Mouse (Mus musculus): ENCODE measurements around the gene Arl10. TPM values are rescaled to one million over a fixed set of nuclear protein-coding genes. Genes with fewer than 3 reads are reported as not detected.

Gene Arl10
- total and polyA plus RNA-seq, 2 experiments from 2014 or later: 80.2 to 161 TPM

GRCm38 (mm10) chr13:54565594-54566345, 9.0 kb upstream of the Arl10 start:
- H3K36me3 ChIP-seq (ENCODE audit: insufficient read depth, low read length): peaks cover 11% of the 10 kb centered on the region
- ATAC-seq (ENCODE audit: low FRiP score) (peak; percentile 64), DNase-seq (ENCODE audit: low spot score) (peak; percentile 54)
- no peaks in the 10 kb centered on the region for H3K9me3 ChIP-seq (ENCODE audit: low read length)
- no peak overlapping the region for H3K9ac ChIP-seq (replicated peaks; ENCODE audit: low read length, poor library complexity, severe bottlenecking)
- no peaks in the 10 kb centered on the region for H3K27me3 ChIP-seq (ENCODE audit: insufficient read depth, low read length)
- peak overlapping the region; percentile 51 for H3K4me2 ChIP-seq (ENCODE audit: low read depth, low read length, poor library complexity, severe bottlenecking)
- WGBS: 37% methylated on average over 8 of the region's 8 CpGs
- H3K4me1 ChIP-seq (ENCODE audit: insufficient read depth, low read length): no peaks in the 10 kb centered on the region
- H3K4me3 ChIP-seq (ENCODE audit: low read depth, low read length): peak overlapping the region; percentile 94
- peak; percentile 70 for TF ChIP-seq CTCF (IDR thresholded peaks at IDR 0.05)
- H3K27ac ChIP-seq (ENCODE audit: low read depth, low read length): peak overlapping the region; percentile 69; the same call in 1 of the 2 replicates

DNA sequence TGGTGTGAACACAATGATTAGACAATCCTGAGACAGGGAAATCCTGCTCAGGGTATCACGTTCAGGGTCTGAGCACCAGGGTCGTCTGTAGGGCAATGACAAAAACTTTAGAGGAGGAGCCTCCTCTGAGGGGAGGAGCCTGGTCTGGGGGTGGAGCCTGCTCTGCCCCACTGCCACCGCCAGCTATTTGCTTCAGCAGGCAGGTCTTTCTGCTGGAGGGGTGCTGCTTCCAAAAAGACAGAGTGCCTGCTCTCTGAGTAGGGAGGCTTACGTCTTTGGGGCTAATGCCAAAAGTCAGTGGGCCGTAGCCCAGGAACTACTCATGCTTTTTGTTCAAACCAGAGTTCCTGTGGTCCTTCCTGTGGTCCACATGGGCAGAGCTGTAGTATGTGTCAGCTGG, 6.4 kb upstream of the Arl10 start:
- H3K4me3 ChIP-seq (ENCODE audit: low read depth, low read length): no peak overlapping the region
- H3K4me2 ChIP-seq (ENCODE audit: low read depth, low read length, poor library complexity, severe bottlenecking): no peak overlapping the region
- H3K9me3 ChIP-seq (ENCODE audit: low read length): no peaks in the 10 kb centered on the region
- no peaks in the 10 kb centered on the region for H3K36me3 ChIP-seq (ENCODE audit: insufficient read depth, low read length)
- no peak for TF ChIP-seq CTCF (IDR thresholded peaks at IDR 0.05)
- H3K4me1 ChIP-seq (ENCODE audit: insufficient read depth, low read length): no peaks in the 10 kb centered on the region
- ATAC-seq (ENCODE audit: low FRiP score) (no peak), DNase-seq (ENCODE audit: low spot score) (no peak)
- H3K9ac ChIP-seq (replicated peaks; ENCODE audit: low read length, poor library complexity, severe bottlenecking): no peak overlapping the region
- 42% methylated on average over 5 of the region's 5 CpGs for WGBS
- H3K27ac ChIP-seq (ENCODE audit: low read depth, low read length): no peak overlapping the region
- H3K27me3 ChIP-seq (ENCODE audit: insufficient read depth, low read length): no peaks in the 10 kb centered on the region

DNA sequence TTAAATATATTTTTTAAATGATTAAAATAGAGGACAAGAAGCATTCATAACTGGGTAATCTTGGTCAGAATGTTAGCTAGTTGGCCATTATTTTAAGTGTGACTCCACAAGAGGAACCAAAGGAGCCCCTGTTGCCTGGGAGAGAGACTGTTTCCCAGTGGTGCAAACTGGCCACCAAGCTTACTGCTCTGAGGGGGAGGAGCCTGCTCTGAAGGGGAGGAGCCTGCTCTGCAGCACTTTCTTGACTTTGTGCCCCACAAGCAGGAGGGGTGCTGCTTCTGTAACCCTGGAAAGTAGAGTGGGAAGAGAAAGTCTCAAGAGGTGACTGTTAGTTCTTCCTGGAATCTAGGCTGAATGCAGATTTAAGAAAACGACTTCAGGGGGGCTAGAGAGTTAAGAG, 5.5 kb upstream of the Arl10 start:
- ATAC-seq (ENCODE audit: low FRiP score) (no peak), DNase-seq (ENCODE audit: low spot score) (no peak)
- Histone ChIP-seq H3K9ac (replicated peaks; ENCODE audit: low read length, poor library complexity, severe bottlenecking) (no peak overlapping the region), H3K4me1 (ENCODE audit: insufficient read depth, low read length) (peaks cover 1% of the 10 kb centered on the region; the same call in 1 of the 2 replicates), H3K27me3 (ENCODE audit: insufficient read depth, low read length) (no peaks in the 10 kb centered on the region), H3K27ac (ENCODE audit: low read depth, low read length) (no peak overlapping the region), H3K36me3 (ENCODE audit: insufficient read depth, low read length) (no peaks in the 10 kb centered on the region), H3K4me3 (ENCODE audit: low read depth, low read length) (no peak overlapping the region), H3K4me2 (ENCODE audit: low read depth, low read length, poor library complexity, severe bottlenecking) (no peak overlapping the region), H3K9me3 (ENCODE audit: low read length) (no peaks in the 10 kb centered on the region)
- 53% methylated on average over 1 of the region's 1 CpGs for WGBS
- no peak for TF ChIP-seq CTCF (IDR thresholded peaks at IDR 0.05)

DNA sequence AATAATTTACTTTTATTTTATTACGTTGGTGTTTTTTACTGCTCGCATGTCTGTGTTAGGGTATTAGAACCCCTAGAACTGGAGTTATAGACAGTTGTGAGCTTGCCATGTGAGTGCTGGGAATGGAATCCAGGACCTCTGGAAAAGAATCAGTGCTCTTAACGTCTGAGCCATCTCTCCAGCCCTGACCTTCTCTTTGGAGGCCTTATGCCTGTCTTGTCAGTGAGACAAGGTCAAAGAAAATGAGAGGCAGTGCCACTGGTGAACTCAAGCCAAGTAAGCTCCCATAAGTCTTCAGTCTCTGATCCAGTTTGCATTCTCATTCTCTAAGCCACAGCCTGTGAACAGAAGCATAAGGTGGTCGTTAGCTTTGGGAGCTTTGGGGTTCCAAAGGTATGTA, 4.1 kb upstream of the Arl10 start:
- Histone ChIP-seq H3K36me3 (ENCODE audit: insufficient read depth, low read length) (no peaks in the 10 kb centered on the region), H3K4me2 (ENCODE audit: low read depth, low read length, poor library complexity, severe bottlenecking) (no peak overlapping the region), H3K27me3 (ENCODE audit: insufficient read depth, low read length) (no peaks in the 10 kb centered on the region), H3K9ac (replicated peaks; ENCODE audit: low read length, poor library complexity, severe bottlenecking) (no peak overlapping the region), H3K4me3 (ENCODE audit: low read depth, low read length) (no peak overlapping the region), H3K27ac (ENCODE audit: low read depth, low read length) (no peak overlapping the region), H3K9me3 (ENCODE audit: low read length) (no peaks in the 10 kb centered on the region), H3K4me1 (ENCODE audit: insufficient read depth, low read length) (peaks cover 4% of the 10 kb centered on the region; the same call in 1 of the 2 replicates)
- 79% methylated on average over 4 of the region's 4 CpGs for WGBS
- no peak for ATAC-seq (ENCODE audit: low FRiP score)
- DNase-seq (ENCODE audit: low spot score): no peak
- TF ChIP-seq CTCF (IDR thresholded peaks at IDR 0.05): no peak

- Histone ChIP-seq H3K9ac (replicated peaks; ENCODE audit: low read length, poor library complexity, severe bottlenecking) (no peak overlapping the region), H3K4me3 (ENCODE audit: low read depth, low read length) (no peak overlapping the region), H3K9me3 (ENCODE audit: low read length) (no peaks in the 10 kb centered on the region), H3K36me3 (ENCODE audit: insufficient read depth, low read length) (no peaks in the 10 kb centered on the region), H3K4me2 (ENCODE audit: low read depth, low read length, poor library complexity, severe bottlenecking) (no peak overlapping the region), H3K4me1 (ENCODE audit: insufficient read depth, low read length) (peaks cover 8% of the 10 kb centered on the region; the same call in 1 of the 2 replicates), H3K27ac (ENCODE audit: low read depth, low read length) (no peak overlapping the region), H3K27me3 (ENCODE audit: insufficient read depth, low read length) (no peaks in the 10 kb centered on the region)
- DNase-seq (ENCODE audit: low spot score): peak; percentile 65
- 25% methylated on average over 2 of the region's 2 CpGs for WGBS
- TF ChIP-seq CTCF (IDR thresholded peaks at IDR 0.05): no peak
- ATAC-seq (ENCODE audit: low FRiP score): no peak
Observed at GRCm38 (mm10) chr13:54571637-54572036, 3.2 kb upstream of the Arl10 start.

DNA sequence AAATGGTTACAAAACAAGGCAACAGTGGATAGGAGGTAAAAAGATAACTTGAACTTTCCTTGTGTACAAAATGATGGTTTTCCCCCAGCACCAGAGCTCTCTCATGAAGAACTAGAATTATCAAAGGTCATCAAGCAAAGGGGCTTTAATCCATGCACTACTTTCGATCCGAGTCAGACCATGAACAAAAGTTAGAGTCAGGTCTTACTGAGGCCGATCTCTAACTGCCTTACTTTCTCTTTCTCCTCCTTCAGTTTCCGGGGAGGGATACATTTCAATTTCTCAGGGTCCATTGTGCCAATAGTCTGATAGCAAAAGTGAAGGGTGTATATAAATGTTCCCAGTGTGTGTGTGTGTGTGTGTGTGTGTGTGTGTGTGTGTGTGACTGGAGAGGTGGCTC, 2.2 kb upstream of the Arl10 start:
- Histone ChIP-seq H3K36me3 (ENCODE audit: insufficient read depth, low read length) (no peaks in the 10 kb centered on the region), H3K9ac (replicated peaks; ENCODE audit: low read length, poor library complexity, severe bottlenecking) (no peak overlapping the region), H3K27me3 (ENCODE audit: insufficient read depth, low read length) (no peaks in the 10 kb centered on the region), H3K27ac (ENCODE audit: low read depth, low read length) (no peak overlapping the region), H3K4me2 (ENCODE audit: low read depth, low read length, poor library complexity, severe bottlenecking) (no peak overlapping the region), H3K9me3 (ENCODE audit: low read length) (no peaks in the 10 kb centered on the region), H3K4me3 (ENCODE audit: low read depth, low read length) (no peak overlapping the region), H3K4me1 (ENCODE audit: insufficient read depth, low read length) (peaks cover 8% of the 10 kb centered on the region; the same call in 1 of the 2 replicates)
- no peak for ATAC-seq (ENCODE audit: low FRiP score)
- DNase-seq (ENCODE audit: low spot score): no peak
- no peak for TF ChIP-seq CTCF (IDR thresholded peaks at IDR 0.05)
- WGBS: 83% methylated on average over 4 of the region's 4 CpGs

All from midbrain, postnatal 0 days (tissue).